Mouse (Mus musculus) heart, postnatal 10 days (tissue): ENCODE results near the gene Gabarap. TPM values are rescaled to one million over a fixed set of nuclear protein-coding genes. Genes with fewer than 3 reads are reported as not detected.

ENCODE experiments used
- DNase-seq, 2 experiments: peaks; one replicate each; pipeline ENCODE4 v3.0.0; 2021
- intact Hi-C: fragments of 180-260 bp; cut with DNase I; formaldehyde crosslinking; loops from one replicate; pipeline ENCODE4 v1.15.1; 2025
- microRNA-seq, 2 experiments: library from miRNA; unstranded; fragments of <30 nt; microRNA quantifications; one replicate each; pipeline ENCODE4 v1.2.0; 2022
- total RNA-seq, 2 experiments: library from RNA; stranded (reverse); gene quantifications; 2 replicates each; pipeline ENCODE4 v1.2.3; 2021

The Gabarap gene
- total RNA-seq, 2 experiments from 2014 or later = 275 to 295 TPM

GRCm38 (mm10) chr11:70040184-70040583 is 49.2 kb downstream of the Gabarap start:
- no peak for DNase-seq
- intact Hi-C loops = no loop called here

- intact Hi-C loops = no loop called here
- no peak for DNase-seq
These were observed 51.6 kb downstream of the Gabarap start for GRCm38 (mm10) chr11:70042309-70043085.

GRCm38 (mm10) chr11:70043665-70044064 is 52.7 kb downstream of the Gabarap start:
- intact Hi-C loops = no loop called here
- DNase-seq = no peak

Small RNAs within 50 kb of the gene (microRNA-seq; reads per million reads assigned to microRNA genes)
- gene Gm44349 (0 to 0.70 reads per million in 2 experiments), gene Mir324 (2,684 to 3,724 reads per million in 2 experiments)

Other genes with a start within 250 kb of the Gabarap start
- gene Polr2a, start 232.5 kb upstream of the Gabarap start, total RNA-seq = 10 to 100 TPM; 44.5 to 47.5 TPM
- gene Slc35g3, start 229.2 kb upstream of the Gabarap start, total RNA-seq = under 1 TPM; 0.17 to 0.40 TPM
- gene Zbtb4, start 225.2 kb upstream of the Gabarap start, total RNA-seq = 10 to 100 TPM; 42.2 to 43.9 TPM
- gene Chrnb1, start 195.2 kb upstream of the Gabarap start, total RNA-seq = 1 to 10 TPM; 5.8 to 7.1 TPM
- gene Fgf11, start 189.3 kb upstream of the Gabarap start, total RNA-seq = 1 to 10 TPM; 1.9 to 3.5 TPM
- gene Tmem102, start 185.5 kb upstream of the Gabarap start, total RNA-seq = 1 to 10 TPM in 1 of 2 experiments, under 1 TPM in 1; 0.94 to 1.2 TPM
- gene Gm39566, start 175.8 kb upstream of the Gabarap start, total RNA-seq = not detected
- not detected for gene Spem2, start 172.7 kb upstream of the Gabarap start, total RNA-seq
- gene Spem1, start 169.0 kb upstream of the Gabarap start, total RNA-seq = not detected
- gene Nlgn2, start 153.4 kb upstream of the Gabarap start, total RNA-seq = 10 to 100 TPM; 13.6 TPM
- gene Tmem256, start 152.6 kb upstream of the Gabarap start, total RNA-seq = 100 to 1,000 TPM; 130 to 151 TPM
- 10 to 100 TPM; 52.5 to 59.7 TPM for gene Plscr3, start 144.8 kb upstream of the Gabarap start, total RNA-seq
- gene Tnk1, start 132.4 kb upstream of the Gabarap start, total RNA-seq = not detected
- not detected for gene Tmem95, start 113.1 kb upstream of the Gabarap start, total RNA-seq
- 1 to 10 TPM; 3.0 to 3.5 TPM for gene Kctd11, start 109.7 kb upstream of the Gabarap start, total RNA-seq
- gene Acap1, start 95.6 kb upstream of the Gabarap start, total RNA-seq = 1 to 10 TPM; 2.7 to 3.0 TPM
- gene 2810408A11Rik, start 90.2 kb upstream of the Gabarap start, total RNA-seq = 1 to 10 TPM; 2.1 to 2.7 TPM
- gene Neurl4, start 90.1 kb upstream of the Gabarap start, total RNA-seq = 10 to 100 TPM; 39.2 to 39.9 TPM
- gene Gps2, start 77.3 kb upstream of the Gabarap start, total RNA-seq = 10 to 100 TPM; 29.4 to 30.5 TPM
- gene Eif5a, start 69.2 kb upstream of the Gabarap start, total RNA-seq = 100 to 1,000 TPM; 488 to 490 TPM
- gene Ybx2, start 55.3 kb upstream of the Gabarap start, total RNA-seq = 10 to 100 TPM; 22.7 to 25.7 TPM
- gene Slc2a4, start 43.0 kb upstream of the Gabarap start, total RNA-seq = 100 to 1,000 TPM; 135 to 144 TPM
- gene Cldn7, start 26.4 kb upstream of the Gabarap start, total RNA-seq = not detected
- gene Ctdnep1, start 10.0 kb upstream of the Gabarap start, total RNA-seq = 100 to 1,000 TPM; 144 to 159 TPM
- 10 to 100 TPM; 60.7 to 64.6 TPM for gene Elp5, start 8.6 kb upstream of the Gabarap start, total RNA-seq
- gene Phf23, start 4.6 kb downstream of the Gabarap start, total RNA-seq = 10 to 100 TPM; 23.1 to 27.7 TPM
- gene Dvl2, start 9.5 kb downstream of the Gabarap start, total RNA-seq = 10 to 100 TPM in 1 of 2 experiments, 1 to 10 TPM in 1; 8.6 to 11.8 TPM
- gene Acadvl, start 24.3 kb downstream of the Gabarap start, total RNA-seq = 1,000 to 10,000 TPM; 1,260 to 1,282 TPM
- gene Dlg4, start 25.8 kb downstream of the Gabarap start, total RNA-seq = 10 to 100 TPM; 11.5 to 12.0 TPM
- gene Asgr1, start 62.9 kb downstream of the Gabarap start, total RNA-seq = under 1 TPM in 1 of 2 experiments, not detected in 1; 0.22 TPM
- not detected for gene Asgr2, start 101.5 kb downstream of the Gabarap start, total RNA-seq
- gene Mgl2, start 139.2 kb downstream of the Gabarap start, total RNA-seq = 1 to 10 TPM in 1 of 2 experiments, under 1 TPM in 1; 0.69 to 1.0 TPM
- gene Clec10a, start 165.1 kb downstream of the Gabarap start, total RNA-seq = 1 to 10 TPM in 1 of 2 experiments, under 1 TPM in 1; 0.82 to 1.0 TPM
- under 1 TPM; 0.20 to 0.91 TPM for gene Slc16a11, start 221.6 kb downstream of the Gabarap start, total RNA-seq
- 1 to 10 TPM; 5.2 to 6.8 TPM for gene Slc16a13, start 229.9 kb downstream of the Gabarap start, total RNA-seq
- 10 to 100 TPM; 54.7 to 55.5 TPM for gene Bcl6b, start 238.7 kb downstream of the Gabarap start, total RNA-seq
- gene 0610010K14Rik, start 246.8 kb downstream of the Gabarap start, total RNA-seq = 10 to 100 TPM; 54.8 to 60.8 TPM
- 1 to 10 TPM; 3.3 to 3.4 TPM for gene Gm21988, start 248.7 kb downstream of the Gabarap start, total RNA-seq
- gene Rnasek, start 248.7 kb downstream of the Gabarap start, total RNA-seq = 100 to 1,000 TPM in 1 of 2 experiments, 10 to 100 TPM in 1; 96.4 to 102 TPM